Mouse (Mus musculus): Measurements from ENCODE around the gene Cactin.

Gene Cactin

DNA sequence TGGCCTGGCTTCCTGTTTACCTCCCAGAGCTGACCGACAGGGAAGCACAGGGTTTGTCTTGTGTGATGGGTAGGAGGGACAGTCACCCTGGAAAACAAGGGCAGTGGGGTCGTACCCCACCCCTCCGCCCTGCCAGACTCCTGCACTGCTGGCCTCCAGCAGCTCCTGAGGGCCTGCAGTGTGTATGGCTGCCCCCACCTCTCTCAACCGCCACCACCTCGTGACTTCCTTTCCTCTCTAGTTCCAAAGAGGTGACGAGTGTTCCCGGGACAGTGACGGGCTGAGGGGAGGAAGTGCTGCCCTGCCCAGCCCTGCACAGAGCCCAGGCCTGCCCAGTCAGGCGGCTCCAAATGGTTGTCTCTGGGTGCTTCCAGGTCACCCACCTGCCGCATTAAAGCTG lies 23.1 kb upstream of the Cactin start:
- peak; percentile 81 for DNase-seq (ENCODE audit: low spot score)

- DNase-seq (ENCODE audit: low spot score) = peak; percentile 61
These were observed 22.4 kb upstream of the Cactin start for GRCm38 (mm10) chr10:81298369-81299100.

DNA sequence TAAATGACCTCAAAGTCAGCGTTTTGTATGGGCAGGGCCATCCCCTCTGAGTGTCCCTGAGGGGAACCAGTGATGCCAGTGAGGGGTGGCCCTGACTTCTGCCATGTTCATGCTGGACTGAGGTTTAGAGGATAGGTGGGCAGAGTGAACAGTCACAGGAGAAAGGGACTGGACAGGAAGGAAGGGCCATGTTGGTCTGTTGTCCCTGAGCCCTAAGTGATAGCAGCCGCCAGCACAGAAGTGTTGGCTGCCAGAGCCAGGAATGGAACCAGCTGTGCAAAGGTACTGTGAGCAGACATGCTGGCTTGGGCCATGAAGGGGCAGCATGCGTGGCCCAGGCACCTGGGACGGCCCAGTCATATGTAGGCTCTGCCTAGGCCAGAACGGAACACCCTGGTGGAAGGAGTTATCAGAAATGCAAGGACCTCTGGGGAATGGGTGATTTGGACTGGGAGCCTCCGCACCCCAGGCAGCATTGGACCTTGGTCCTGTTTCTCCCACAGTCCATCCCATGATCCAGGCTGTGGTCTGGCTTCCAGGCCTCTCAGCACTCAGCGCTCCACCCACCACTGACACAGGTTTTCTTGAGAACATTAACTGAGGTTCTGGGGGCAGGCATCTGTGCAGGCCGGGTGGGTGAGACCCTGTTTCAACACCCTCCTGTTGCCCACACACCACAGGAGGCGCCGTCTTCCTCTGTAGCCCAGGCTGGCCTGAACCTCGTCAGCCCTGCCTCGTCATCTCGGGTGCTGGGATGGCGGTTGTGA lies 21.1 kb upstream of the Cactin start:
- no peak for DNase-seq (ENCODE audit: low spot score)

DNA sequence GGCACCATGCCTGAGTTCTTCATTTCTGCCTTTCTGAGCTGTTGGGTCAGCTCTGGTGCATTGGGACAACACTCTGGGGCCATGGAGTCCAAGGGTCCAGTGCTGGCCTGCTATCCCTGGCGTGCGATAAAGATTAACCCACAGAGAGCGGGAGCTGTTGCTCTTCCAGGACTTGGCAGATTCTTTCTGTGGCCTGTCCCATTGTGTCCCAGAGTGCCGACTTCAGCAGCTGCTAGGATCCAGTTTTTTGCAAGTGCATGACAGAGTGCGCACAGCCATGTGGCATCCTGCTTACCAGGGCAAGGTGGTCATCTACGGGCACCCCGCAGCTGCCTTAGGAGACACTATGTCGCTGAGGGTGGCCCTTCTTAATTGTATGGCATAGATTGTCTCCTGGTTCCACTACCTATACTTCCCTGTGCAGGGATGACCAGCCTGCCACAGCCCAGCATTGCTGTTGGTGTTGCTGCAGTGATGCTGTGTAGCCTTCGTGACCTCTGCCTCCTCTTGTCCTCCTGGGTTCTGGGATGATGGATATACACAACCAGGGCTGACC lies 20.5 kb upstream of the Cactin start:
- DNase-seq (ENCODE audit: low spot score) = no peak

DNA sequence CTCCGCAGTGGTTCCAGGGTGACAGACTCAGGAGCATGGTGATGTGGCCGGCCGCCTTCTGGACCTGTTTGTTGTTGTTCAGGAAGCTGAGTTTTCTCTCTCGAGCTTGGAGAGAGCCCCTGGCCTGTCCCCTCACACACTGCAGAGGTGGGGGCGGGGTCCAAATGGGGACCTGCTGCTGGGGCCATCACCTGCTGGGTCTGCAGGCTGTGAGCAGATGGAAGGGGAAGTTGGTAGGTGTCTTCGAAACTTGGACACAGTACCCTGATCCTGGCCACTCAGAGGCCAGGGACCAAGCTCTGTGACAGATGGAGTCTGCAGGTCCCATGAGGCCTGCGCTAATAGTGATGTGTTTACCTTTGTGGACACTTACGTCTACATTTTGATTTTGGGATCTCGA lies 19.6 kb upstream of the Cactin start:
- DNase-seq (ENCODE audit: low spot score) = no peak

DNA sequence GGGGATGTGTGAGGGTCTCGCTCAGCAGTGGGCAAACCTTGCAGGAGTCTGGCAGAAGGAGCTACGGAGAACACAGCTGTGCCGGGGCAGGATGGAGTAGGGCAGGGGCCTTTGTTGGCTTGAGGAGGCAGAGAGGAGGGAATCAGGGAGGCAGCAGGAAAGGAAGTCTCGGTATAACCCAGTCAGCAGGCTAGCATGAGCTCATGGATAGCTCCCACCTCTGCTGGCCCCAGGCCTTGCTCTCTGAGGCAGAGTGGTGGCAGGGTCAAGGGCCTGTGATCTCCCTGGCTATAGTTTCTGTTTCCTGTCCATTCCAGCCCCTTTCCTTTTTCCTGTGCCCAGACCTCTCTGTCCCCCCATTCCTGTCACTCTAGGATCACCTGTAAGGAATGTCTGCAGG lies 18.6 kb upstream of the Cactin start:
- no peak for DNase-seq (ENCODE audit: low spot score)

GRCm38 (mm10) chr10:81302781-81303218 lies 18.1 kb upstream of the Cactin start:
- no peak for DNase-seq (ENCODE audit: low spot score)

GRCm38 (mm10) chr10:81303258-81303657 lies 17.6 kb upstream of the Cactin start:
- DNase-seq (ENCODE audit: low spot score) = no peak

DNA sequence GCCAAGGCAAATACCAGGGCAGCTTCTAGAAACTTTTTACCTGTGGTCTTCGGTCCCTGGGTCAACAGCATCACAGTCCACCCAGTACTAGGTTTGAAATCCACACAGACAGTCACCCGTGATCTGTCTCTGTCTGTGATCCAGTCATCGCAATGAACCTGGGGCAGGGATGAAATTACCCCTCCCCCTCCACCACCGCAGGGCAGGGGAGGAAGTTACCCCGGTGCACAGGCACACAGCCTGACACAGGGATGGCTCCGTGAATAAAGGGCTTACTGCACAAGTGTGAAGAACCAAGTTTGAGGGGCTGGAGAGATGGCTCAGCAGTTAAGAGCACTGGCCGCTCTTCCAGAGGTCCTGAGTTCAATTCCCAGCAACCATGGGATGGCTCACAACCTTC lies 17.1 kb upstream of the Cactin start:
- DNase-seq (ENCODE audit: low spot score) = peak; percentile 64

- DNase-seq (ENCODE audit: low spot score) = peak; percentile 65
These were observed 16.2 kb upstream of the Cactin start for GRCm38 (mm10) chr10:81304597-81305238.

DNA sequence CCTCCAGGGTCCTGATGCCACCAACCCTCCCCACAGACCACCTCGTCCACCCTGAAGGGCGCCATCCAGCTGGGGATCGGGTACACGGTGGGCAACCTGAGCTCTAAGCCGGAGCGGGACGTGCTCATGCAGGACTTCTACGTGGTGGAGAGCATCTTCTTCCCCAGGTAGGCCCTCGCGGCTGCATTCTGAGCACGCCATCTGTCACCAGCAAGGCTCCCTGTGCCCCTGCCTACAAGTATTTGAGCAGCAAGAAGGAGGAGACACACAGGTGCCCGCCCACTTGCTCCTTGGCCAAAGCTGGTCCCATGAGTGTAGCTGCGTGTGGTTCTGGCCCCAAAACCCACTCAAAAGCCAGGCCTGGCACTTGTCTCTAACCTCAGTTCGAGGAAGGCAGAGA lies 15.2 kb upstream of the Cactin start:
- DNase-seq (ENCODE audit: low spot score) = no peak

GRCm38 (mm10) chr10:81306173-81306668 lies 14.7 kb upstream of the Cactin start:
- no peak for DNase-seq (ENCODE audit: low spot score)

DNA sequence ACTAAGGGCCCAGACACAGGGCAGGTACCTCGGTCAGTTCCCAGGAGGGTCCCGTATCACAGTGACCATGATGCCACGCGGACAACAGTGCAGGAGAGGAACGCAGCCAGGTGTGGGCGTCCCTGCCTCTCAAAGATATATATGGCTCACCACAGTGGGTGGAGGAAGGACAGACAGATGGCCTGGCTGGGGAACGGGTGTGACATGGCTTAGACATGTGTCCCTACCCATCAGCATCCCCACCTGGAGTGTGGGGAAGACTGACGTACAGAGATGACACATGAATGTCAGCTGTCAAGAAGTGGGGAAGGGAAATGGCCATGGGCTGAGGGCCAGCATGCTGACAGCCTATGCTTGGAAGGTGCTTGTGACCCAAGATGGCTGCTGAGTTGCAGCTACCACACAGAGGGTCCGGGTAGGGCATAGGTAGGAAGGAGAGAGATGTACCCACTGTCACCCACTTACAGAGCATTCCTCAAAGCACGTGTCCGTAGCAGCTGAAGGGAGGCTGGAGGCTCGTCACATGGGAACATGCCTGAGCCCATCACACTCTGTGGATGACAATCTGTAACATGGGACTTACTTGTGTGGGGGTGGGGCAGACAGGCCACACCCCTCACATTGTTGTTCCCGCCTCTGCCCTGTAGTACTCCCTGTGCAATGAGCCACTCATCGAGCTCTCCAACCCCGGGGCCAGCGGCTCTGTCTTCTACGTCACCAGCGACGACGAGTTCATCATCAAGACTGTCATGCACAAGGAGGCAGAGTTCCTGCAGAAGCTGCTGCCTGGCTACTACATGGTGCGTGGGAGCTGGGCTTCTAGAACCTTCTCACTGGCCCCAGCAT lies 13.8 kb upstream of the Cactin start:
- no peak for DNase-seq (ENCODE audit: low spot score)

DNA sequence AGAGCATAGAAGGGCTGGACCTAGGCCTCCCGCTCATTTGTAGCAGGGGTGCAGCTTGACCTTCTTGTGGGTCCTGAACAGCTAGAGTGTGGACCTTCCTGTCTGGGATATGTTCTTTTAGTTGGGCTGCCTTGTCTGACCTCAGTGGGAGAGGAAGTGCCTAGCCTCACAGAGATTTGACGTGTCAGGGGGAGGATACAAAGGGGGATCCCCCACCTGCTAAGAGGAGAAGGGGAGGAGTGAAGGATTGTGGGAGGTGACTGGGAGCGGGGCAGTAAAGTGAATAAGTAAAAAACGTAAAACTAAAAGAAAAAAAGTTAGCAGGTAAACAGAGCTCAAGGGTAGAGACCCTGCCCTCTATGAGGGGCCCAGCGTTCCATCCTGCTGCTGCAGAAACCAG lies 11.3 kb upstream of the Cactin start:
- DNase-seq (ENCODE audit: low spot score) = no peak

- DNase-seq (ENCODE audit: low spot score) = no peak
These were observed 7.3 kb upstream of the Cactin start for GRCm38 (mm10) chr10:81313581-81313980.

DNA sequence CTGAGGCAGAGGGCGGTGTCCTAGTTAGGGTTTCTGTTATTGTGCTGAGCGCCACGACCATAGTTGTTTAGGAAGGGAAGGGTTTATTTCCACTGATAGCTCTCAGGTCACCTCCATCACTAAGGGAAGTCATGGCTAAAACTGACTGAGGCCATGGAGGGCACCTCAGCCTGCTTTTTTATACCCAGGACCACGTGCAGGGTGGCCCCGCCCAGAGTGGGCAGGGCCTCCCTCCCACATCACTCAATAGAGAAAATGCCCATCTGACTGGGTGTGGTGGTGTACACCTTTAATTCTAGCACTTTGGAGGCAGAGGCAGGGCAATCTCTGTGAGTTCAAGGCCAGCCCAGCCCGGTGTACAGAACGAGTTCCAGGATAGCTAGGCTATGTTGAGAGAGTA lies 6.7 kb upstream of the Cactin start:
- no peak for DNase-seq (ENCODE audit: low spot score)

GRCm38 (mm10) chr10:81315587-81315986 lies 5.3 kb upstream of the Cactin start:
- no peak for DNase-seq (ENCODE audit: low spot score)

DNA sequence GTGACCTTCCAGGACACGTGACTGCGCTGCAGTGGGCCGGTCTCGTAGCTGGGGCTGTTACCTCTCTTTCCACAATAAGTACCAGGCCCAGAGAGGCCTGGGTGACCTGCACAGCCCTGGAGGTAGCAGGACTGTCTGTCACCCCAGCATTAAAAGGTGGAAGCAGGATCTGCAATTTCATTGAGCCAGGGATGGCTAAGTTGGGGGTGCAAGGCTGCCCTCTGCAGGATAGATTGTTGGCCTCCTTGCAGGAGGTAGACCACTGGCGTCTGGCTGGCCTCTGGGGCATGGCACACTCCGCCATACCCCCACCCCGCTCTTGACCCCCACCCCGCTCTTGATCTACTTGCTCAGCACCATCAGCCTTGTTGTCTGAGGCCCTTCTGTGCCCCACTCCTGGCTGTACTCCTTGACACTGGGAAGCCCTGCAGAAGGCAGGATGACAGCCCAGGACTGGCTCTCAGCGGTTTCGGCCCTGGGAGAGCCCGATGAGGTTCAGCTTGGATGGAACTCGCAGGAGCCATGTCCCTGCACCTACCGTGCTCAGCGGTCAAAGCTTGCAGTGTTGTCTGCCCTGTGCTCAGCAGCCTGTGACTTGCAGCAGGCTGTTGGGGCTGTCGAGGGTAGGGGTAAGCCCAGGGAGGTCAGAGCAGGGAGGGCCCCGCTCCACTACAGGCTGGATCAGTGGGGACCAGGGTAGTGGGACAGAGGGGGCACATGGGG lies 4.4 kb upstream of the Cactin start:
- DNase-seq (ENCODE audit: low spot score) = no peak

DNA sequence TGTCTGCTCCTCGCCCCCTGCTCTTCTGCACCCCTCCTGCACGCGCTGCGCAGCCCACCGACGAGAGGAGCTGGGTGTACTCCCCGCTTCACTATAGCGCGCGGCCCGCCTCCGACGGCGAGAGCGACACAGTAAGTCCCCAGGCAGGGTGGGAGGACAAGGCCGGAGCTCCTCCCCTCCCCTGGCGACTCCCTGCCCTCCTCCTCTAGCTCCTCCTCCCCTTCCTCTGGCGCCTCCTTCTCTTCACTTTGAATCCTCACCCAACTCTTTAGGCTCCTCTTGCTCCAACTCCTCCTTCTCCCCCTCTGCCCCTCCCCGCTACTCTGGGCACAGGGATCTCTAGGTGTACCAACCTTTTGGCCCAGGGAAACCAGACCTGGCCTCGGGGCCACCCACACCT lies 3.6 kb upstream of the Cactin start:
- no peak for DNase-seq (ENCODE audit: low spot score)

- DNase-seq (ENCODE audit: low spot score) = no peak
These were observed 2.1 kb upstream of the Cactin start for GRCm38 (mm10) chr10:81318589-81319329.
